Mouse (Mus musculus): ENCODE data around the gene Lrmda. TPM values are rescaled to one million over a fixed set of nuclear protein-coding genes. Genes with fewer than 3 reads are reported as not detected.
A peak's percentile ranks its signal among the peaks of the same experiment; 100 is the strongest.

The Lrmda gene
- polyA plus RNA-seq, 1 experiment from 2014 or later, result 0.53 TPM

DNA sequence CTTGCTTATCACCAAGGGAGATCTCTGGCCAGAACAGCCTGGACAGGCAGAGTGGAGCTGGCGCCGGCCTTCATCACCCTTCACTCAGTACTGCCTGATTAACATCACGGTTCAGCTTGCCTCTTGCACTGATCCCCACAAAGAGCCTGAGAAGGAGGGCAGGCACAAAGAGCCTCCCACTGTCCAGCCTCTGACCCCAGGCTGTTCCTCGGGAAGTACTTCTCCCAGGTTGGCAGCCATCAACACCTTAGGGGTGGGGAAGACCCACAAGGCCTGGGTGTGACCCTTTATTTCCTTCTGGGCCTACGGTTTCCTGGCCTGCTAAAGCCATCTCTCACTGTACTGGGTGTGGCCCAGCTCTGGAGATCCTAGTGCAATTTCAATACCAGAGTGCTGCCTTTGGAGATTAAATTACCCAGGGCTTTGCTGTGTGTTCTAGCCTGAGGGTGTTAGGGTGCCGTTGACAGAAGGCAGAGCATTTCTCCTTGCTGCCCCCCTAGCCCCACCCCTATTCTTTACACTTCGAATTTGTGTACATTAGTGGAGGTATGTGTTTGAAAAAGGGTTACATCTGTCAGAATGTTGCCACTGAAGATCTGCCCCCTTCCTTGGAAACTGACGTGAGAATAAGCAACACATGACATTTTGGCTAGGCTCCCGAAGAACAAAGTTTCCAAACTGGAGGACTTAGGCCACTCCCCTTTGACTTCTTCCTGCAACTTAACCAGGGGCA lies 628.5 kb downstream of the Lrmda start:
- peaks cover 25% of the 10 kb centered on the region for H3K4me1 ChIP-seq (ENCODE audit: control insufficient read depth, insufficient read depth, low read length)
- 0 out of 2 replicates have a peak, but pooled peaks have one; percentile 33 for ATAC-seq (ENCODE audit: low FRiP score, low TSS enrichment)

DNA sequence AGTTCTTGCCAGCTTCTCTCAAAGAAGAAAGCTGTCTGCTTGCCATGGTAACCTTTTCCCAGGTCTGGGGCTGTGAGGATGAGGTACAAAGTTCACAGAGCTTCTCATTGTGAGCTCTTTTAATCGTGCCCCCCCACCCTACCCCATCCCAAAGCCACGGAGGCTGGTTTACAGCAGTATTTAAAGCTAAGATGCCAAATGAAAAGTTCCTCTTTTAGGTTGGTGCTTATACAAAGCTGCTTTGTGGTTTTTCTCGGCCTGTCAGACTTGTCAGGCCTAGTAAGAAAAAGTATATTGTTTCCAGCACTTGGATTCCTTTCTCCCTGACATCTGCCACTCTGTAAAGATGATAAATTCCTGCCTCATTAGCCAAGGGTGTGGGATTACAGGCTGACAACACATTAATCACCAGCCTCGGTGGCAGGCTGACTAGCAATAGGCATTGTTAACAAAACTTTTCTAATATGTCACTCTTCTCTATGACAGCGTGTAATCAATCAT lies 629.9 kb downstream of the Lrmda start:
- Histone ChIP-seq H3K9me3 (ENCODE audit: control insufficient read depth, low read length) (no peaks in the 10 kb centered on the region), H3K4me3 (ENCODE audit: low read length) (no peak overlapping the region), H3K27ac (ENCODE audit: low read depth, low read length) (no peak overlapping the region), H3K4me1 (ENCODE audit: control insufficient read depth, insufficient read depth, low read length) (peaks cover 25% of the 10 kb centered on the region), H3K4me2 (replicated peaks; ENCODE audit: low read depth, low read length) (no peak overlapping the region), H3K9ac (ENCODE audit: low read depth, low read length) (no peak overlapping the region), H3K27me3 (ENCODE audit: control insufficient read depth, insufficient read depth, low read length) (no peaks in the 10 kb centered on the region), H3K36me3 (ENCODE audit: control insufficient read depth, insufficient read depth, low read length) (no peaks in the 10 kb centered on the region)
- 27% methylated on average over 5 of the region's 5 CpGs for WGBS
- no peak for ATAC-seq (ENCODE audit: low FRiP score, low TSS enrichment)

More for the DNA sequence above, 628.5 kb downstream of the Lrmda start:
- H3K9me3 ChIP-seq (ENCODE audit: control insufficient read depth, low read length), result no peaks in the 10 kb centered on the region
- no peak overlapping the region for H3K9ac ChIP-seq (ENCODE audit: low read depth, low read length)
- H3K36me3 ChIP-seq (ENCODE audit: control insufficient read depth, insufficient read depth, low read length), result no peaks in the 10 kb centered on the region
- no peaks in the 10 kb centered on the region for H3K27me3 ChIP-seq (ENCODE audit: control insufficient read depth, insufficient read depth, low read length)
- WGBS, result 52% methylated on average over 9 of the region's 9 CpGs
- H3K27ac ChIP-seq (ENCODE audit: low read depth, low read length), result no peak overlapping the region
- no peak overlapping the region for H3K4me2 ChIP-seq (replicated peaks; ENCODE audit: low read depth, low read length)
- H3K4me3 ChIP-seq (ENCODE audit: low read length), result no peak overlapping the region

DNA sequence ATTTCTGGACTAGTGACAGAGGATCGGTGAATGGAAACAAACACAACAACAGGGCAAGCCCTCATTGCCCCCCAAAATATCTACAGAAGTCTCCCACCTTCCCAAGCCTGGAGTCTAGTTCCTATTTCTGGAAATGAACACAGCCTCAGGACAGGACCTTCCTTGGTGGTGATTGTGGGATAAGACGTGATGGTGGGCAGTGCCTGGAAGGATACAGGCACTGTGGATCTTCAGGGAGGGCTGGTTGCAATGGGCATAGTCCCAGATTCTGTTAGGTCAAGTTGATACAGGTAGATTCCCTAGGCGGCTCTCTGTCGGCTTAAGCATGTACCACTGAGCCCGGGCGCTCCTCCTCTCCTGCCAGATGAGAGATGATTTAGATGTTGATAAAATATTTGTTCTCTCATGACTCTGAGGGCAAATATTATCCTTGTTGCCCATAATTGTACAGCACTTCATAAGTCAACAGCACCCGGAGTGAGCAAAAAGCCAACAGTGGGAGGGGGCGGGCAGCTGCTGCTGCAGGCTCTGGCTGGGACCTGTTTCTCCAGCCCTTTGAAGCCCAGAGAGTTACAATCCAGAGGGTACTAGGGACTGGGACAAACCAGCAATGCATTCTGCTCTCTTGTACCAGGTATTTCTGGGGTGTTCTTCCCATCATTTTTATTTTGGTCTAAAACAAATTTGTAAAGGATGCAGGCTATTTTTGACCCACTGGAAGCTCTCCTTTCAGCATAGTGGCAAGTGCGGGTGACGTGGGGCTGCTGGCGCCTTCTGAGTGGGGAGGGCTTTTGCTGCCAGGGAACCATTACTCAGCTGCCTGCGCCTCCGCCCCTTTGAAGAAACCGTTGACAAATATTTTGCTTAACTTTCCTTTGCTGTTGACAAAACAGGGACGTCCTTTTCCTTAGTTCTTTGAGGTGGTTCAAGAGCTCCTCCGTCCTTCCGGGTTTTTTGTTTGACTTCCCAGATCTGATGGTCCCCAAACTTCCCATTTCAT lies 630.8 kb downstream of the Lrmda start:
- no peak for ATAC-seq (ENCODE audit: low FRiP score, low TSS enrichment)
- peaks cover 25% of the 10 kb centered on the region for H3K4me1 ChIP-seq (ENCODE audit: control insufficient read depth, insufficient read depth, low read length)
- no peak overlapping the region for H3K9ac ChIP-seq (ENCODE audit: low read depth, low read length)
- H3K4me2 ChIP-seq (replicated peaks; ENCODE audit: low read depth, low read length), result peak overlapping the region; percentile 5; the same call in 1 of the 2 replicates
- H3K4me3 ChIP-seq (ENCODE audit: low read length), result no peak overlapping the region
- no peak overlapping the region for H3K27ac ChIP-seq (ENCODE audit: low read depth, low read length)
- no peaks in the 10 kb centered on the region for H3K36me3 ChIP-seq (ENCODE audit: control insufficient read depth, insufficient read depth, low read length)
- no peaks in the 10 kb centered on the region for H3K9me3 ChIP-seq (ENCODE audit: control insufficient read depth, low read length)
- 39% methylated on average over 17 of the region's 17 CpGs for WGBS
- H3K27me3 ChIP-seq (ENCODE audit: control insufficient read depth, insufficient read depth, low read length), result no peaks in the 10 kb centered on the region

DNA sequence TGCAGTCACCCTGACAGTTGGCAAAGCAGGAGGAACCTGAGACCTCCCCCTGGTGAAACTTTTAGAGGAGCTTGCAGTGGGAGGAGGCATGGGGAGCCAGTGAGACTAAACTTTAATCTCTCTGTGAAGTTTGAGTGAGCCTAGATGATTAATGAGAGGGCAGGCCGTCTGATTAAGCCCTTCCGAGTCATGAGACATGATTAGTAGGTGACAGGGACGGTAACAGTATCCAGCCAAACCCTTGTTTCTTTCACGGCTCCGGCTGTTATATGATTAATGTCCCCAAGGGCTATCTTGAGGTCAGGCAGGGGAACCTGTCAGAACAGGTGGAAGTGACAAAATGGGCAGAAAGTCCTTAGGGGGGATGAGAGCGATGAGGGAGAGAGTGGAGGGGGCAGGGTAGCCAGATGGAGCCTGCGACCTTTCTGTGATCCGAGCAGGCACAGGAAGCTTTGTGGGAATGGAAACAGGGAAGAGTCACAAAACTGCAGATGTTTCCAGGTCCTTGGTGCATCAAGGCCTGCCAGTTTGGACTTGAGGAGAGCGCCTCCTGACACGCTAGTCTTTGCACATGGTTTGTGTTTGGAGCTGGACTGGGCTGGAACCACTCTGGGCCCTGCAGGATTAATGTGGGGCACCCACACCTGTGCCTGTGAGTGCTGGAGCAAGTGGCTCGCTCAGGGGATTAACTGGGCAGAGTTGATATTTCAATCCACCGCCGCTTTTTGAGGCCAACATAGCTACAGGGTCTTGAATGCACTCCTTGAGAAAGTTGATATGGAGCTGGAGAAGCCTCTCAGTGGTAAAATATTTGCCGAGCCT lies 631.8 kb downstream of the Lrmda start:
- WGBS, result 22% methylated on average over 14 of the region's 14 CpGs
- H3K4me1 ChIP-seq (ENCODE audit: control insufficient read depth, insufficient read depth, low read length), result peaks cover 25% of the 10 kb centered on the region
- no peak overlapping the region; the same call in 1 of the 2 replicates for H3K4me2 ChIP-seq (replicated peaks; ENCODE audit: low read depth, low read length)
- H3K27ac ChIP-seq (ENCODE audit: low read depth, low read length), result peak overlapping the region; percentile 37; the same call in 1 of the 2 replicates
- H3K36me3 ChIP-seq (ENCODE audit: control insufficient read depth, insufficient read depth, low read length), result no peaks in the 10 kb centered on the region
- H3K27me3 ChIP-seq (ENCODE audit: control insufficient read depth, insufficient read depth, low read length), result no peaks in the 10 kb centered on the region
- peak; percentile 76 for ATAC-seq (ENCODE audit: low FRiP score, low TSS enrichment)
- no peak overlapping the region for H3K4me3 ChIP-seq (ENCODE audit: low read length)
- no peak overlapping the region for H3K9ac ChIP-seq (ENCODE audit: low read depth, low read length)
- no peaks in the 10 kb centered on the region for H3K9me3 ChIP-seq (ENCODE audit: control insufficient read depth, low read length)

DNA sequence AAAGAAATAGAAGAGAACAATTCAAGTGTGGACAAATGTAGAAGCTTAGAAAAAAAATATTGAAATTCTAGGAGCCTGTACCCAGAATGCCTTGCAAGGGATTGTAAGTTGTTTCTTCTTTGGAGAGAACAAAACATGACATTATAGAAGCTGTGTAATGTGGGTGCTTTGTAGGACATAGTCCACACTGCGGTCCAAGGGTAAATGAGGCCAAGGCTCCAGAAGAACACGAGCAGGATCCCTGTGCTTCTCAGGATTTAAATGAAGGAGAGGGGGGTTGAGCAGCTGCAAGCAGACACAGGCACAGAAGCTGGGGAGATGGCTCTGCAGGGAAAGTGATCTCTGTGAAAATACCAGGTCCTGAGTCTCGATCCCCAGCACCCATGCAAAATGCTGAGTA lies 643.0 kb downstream of the Lrmda start:
- no peak overlapping the region for H3K4me2 ChIP-seq (replicated peaks; ENCODE audit: low read depth, low read length)
- no peak overlapping the region for H3K27ac ChIP-seq (ENCODE audit: low read depth, low read length)
- no peaks in the 10 kb centered on the region for H3K9me3 ChIP-seq (ENCODE audit: control insufficient read depth, low read length)
- ATAC-seq (ENCODE audit: low FRiP score, low TSS enrichment), result no peak
- no peak overlapping the region for H3K4me3 ChIP-seq (ENCODE audit: low read length)
- no peaks in the 10 kb centered on the region for H3K4me1 ChIP-seq (ENCODE audit: control insufficient read depth, insufficient read depth, low read length)
- H3K9ac ChIP-seq (ENCODE audit: low read depth, low read length), result no peak overlapping the region
- H3K27me3 ChIP-seq (ENCODE audit: control insufficient read depth, insufficient read depth, low read length), result no peaks in the 10 kb centered on the region
- H3K36me3 ChIP-seq (ENCODE audit: control insufficient read depth, insufficient read depth, low read length), result no peaks in the 10 kb centered on the region
- WGBS, result 59% methylated on average over 3 of the region's 3 CpGs

DNA sequence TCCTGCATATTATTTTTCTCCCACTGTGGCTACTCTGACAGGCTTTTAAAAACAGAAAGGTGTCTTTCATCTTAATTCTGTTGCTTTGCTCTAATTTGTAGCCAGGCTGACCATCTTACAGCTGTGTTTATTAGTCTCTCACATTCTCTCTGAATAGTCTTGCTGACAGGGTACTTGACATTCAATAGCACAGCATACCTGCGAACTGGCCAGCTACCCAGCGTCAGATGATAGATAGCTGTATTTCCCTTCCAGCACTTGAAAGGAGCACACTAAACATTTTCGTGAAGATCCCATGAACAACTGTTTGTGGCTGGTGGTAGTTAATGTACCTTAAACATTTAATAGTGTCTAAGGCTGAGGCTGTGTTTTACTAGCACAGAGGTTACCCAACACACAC lies 646.9 kb downstream of the Lrmda start:
- Histone ChIP-seq H3K4me1 (ENCODE audit: control insufficient read depth, insufficient read depth, low read length) (no peaks in the 10 kb centered on the region), H3K9ac (ENCODE audit: low read depth, low read length) (no peak overlapping the region), H3K4me3 (ENCODE audit: low read length) (no peak overlapping the region), H3K27ac (ENCODE audit: low read depth, low read length) (no peak overlapping the region), H3K9me3 (ENCODE audit: control insufficient read depth, low read length) (no peaks in the 10 kb centered on the region), H3K27me3 (ENCODE audit: control insufficient read depth, insufficient read depth, low read length) (no peaks in the 10 kb centered on the region), H3K36me3 (ENCODE audit: control insufficient read depth, insufficient read depth, low read length) (no peaks in the 10 kb centered on the region), H3K4me2 (replicated peaks; ENCODE audit: low read depth, low read length) (no peak overlapping the region)
- WGBS, result 51% methylated on average over 3 of the region's 3 CpGs
- no peak for ATAC-seq (ENCODE audit: low FRiP score, low TSS enrichment)

DNA sequence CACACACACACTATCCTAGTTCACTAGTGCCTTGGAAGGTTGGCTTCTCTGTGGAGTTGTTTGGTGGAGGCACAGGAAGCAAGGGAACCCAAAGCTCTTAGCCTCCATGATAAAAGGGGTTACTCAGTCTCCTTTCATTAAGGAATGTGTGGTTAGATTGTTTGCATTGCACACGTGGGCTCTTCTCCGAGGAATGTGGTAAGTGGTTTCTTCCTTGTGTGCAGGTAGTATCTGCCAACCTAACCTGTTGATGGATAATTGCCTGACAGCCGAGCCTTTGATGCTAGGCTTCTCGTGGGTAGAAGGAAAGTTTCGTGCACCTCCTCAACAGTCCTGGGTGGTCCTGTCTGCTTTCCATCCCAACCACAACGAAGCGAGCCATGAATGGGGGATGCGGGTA lies 648.8 kb downstream of the Lrmda start:
- WGBS, result 69% methylated on average over 8 of the region's 8 CpGs
- Histone ChIP-seq H3K4me2 (replicated peaks; ENCODE audit: low read depth, low read length) (no peak overlapping the region), H3K9me3 (ENCODE audit: control insufficient read depth, low read length) (no peaks in the 10 kb centered on the region), H3K4me3 (ENCODE audit: low read length) (no peak overlapping the region), H3K9ac (ENCODE audit: low read depth, low read length) (no peak overlapping the region), H3K27ac (ENCODE audit: low read depth, low read length) (no peak overlapping the region), H3K27me3 (ENCODE audit: control insufficient read depth, insufficient read depth, low read length) (no peaks in the 10 kb centered on the region), H3K36me3 (ENCODE audit: control insufficient read depth, insufficient read depth, low read length) (no peaks in the 10 kb centered on the region), H3K4me1 (ENCODE audit: control insufficient read depth, insufficient read depth, low read length) (no peaks in the 10 kb centered on the region)
- no peak for ATAC-seq (ENCODE audit: low FRiP score, low TSS enrichment)

DNA sequence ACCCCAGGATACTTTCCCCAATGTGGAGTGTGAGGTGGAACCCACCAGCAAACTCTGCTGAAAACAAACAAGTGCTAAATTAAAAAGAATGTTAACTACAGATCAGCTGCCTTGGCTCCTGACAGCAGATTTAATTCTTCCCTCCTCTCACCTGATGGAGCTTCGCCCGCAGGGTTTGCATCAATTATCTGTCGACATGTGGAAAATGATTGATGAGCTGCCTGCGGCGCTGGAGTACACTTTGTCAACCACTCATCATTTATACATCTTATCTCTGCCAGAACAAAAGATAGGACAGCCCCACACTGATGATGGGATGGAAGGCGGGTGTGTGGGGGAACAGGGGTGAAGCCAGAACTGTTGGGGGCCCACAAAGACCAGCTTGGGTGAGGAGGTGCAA lies 649.2 kb downstream of the Lrmda start:
- H3K27me3 ChIP-seq (ENCODE audit: control insufficient read depth, insufficient read depth, low read length), result no peaks in the 10 kb centered on the region
- H3K9me3 ChIP-seq (ENCODE audit: control insufficient read depth, low read length), result no peaks in the 10 kb centered on the region
- WGBS, result 58% methylated on average over 6 of the region's 6 CpGs
- H3K4me2 ChIP-seq (replicated peaks; ENCODE audit: low read depth, low read length), result no peak overlapping the region
- ATAC-seq (ENCODE audit: low FRiP score, low TSS enrichment), result no peak
- H3K4me1 ChIP-seq (ENCODE audit: control insufficient read depth, insufficient read depth, low read length), result no peaks in the 10 kb centered on the region
- H3K36me3 ChIP-seq (ENCODE audit: control insufficient read depth, insufficient read depth, low read length), result no peaks in the 10 kb centered on the region
- no peak overlapping the region for H3K4me3 ChIP-seq (ENCODE audit: low read length)
- H3K9ac ChIP-seq (ENCODE audit: low read depth, low read length), result no peak overlapping the region
- H3K27ac ChIP-seq (ENCODE audit: low read depth, low read length), result no peak overlapping the region

Data from kidney, embryonic 14.5 days (tissue).